Mouse (Mus musculus) forelimb bud, embryonic 11.5 days (tissue): ENCODE measurements at regions not wholly inside any gene's neighbourhood (a gene's known extent, or its start where the extent isn't known, plus 50 kb on each side); places are given as distances from the start of the nearest gene placed in this dataset.

Experiments used
- DNase-seq: peaks from one replicate; pipeline ENCODE4 v3.0.0-alpha.2; 2012; ENCODE audit warnings: low read depth, low spot score

DNA sequence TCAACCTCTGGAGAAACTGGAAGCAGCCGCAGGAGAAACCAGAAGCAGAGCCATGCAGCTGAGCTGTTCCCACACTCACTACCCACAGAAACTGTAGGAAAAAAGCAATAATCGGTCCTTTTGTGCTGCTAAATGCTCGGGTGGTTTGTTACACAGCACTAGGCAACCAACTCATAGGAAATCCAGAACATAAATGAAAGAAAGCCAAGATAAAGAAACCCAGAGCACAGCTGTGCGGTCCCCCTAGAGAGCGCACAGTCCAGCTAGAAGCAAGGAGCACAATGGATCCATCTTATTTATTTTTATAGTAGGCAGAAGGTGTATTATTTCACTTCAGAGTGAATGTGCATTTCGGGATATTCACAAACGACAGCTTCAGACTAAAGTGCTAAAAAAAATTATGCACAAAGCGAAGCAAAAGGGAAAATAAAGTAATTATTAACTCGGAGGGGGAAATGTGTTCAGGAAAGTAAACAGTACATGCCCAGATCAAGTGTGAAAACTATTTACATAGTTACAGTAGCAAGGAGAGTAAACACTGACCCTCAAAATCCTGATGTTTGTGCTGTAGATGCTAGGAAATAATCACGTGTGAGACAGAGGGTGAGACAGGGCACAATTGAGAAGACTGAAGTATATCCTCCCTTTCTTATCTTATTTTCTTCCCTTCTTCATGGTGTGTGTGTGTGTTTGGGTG is 204.4 kb upstream of the Noct start:
- no peak for DNase-seq

DNA sequence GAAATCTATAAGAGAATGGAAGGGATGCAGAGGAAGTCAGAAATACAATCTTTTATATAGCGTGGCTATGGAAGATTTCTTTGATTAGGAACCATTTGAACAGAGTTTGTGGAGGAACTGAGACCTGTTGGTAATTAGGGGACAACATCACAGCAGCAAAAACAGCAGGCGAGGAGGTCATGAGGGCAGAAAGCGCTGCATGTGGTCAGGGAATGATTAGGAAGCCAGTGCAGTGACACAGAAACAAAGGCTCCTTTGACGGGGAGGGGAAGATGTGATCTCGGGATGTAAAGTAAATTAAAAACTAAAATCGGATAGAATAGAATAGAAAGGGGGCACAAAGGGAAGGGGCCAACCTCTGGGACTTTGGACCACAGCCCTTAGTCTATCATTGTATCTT is 199.6 kb upstream of the Noct start:
- DNase-seq: peak; percentile 35

DNA sequence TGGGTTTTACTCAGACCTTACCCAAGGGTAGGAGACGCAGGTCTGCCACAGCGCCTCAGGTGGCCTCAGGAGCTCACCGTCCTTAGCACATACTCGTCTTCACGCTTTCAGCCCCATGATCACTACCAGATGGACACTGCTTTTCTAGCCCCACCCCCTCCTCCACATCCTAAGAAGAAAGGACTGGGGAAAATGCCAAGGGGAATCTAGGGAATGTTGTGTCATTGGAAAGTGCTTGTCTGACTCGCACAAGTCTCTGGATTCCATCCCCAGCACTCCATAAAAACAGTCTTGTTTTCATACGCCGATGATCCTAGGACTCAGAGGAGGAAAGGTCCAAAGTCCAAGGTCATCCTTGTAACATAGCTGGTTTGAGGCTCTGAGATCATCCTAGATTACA is 192.4 kb upstream of the Noct start:
- peak; percentile 76 for DNase-seq

DNA sequence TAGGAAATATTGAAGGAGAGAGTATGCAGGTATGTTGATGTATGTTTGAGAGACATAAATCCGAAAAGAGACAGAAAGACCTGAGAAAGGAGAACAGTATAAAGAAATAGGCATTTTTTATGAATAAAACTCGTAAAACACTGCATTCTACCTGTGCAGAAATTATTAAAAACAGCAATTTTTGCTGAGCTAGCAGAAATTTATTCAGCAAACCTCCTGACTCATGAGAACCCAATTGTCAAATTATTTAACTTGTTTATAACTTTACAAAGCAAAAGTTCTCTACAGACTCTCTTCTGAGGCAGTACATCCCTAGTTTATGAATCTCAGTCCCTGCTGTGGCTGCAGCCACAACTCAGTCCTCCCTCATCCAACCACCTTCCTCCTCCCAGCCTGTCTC is 191.0 kb upstream of the Noct start:
- no peak for DNase-seq

GRCm38 (mm10) chr3:51036700-51037306 is 187.4 kb upstream of the Noct start:
- DNase-seq: no peak

DNA sequence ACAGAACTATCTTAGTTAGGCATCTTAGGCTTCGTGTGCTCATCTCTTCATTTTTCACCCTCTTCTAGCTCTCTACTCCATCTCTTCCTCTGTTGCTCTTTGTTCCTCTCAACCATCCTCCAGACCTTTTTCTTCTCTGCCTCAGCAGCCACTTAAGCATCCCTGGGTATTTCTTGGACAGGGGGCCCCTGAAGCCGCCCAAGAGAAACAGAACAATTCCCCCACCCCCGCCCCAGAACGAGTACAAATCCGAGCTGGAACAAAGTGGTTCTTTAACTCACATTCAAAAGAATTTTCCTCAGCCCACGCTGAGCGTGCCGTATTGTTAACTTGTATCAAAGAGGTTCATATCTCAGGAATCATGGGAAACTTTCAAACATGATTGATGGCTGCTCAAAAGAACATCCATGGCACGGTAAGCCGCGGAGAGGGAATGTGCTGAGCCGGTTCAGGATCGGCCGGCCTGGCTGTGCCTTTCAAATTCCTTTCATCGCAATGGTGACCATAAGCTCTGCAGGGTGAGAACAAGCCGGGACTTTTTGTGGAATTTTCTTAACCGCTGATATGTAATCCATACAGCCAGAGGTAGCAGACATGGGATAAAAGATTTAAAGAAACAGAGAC is 181.9 kb upstream of the Noct start:
- no peak for DNase-seq

GRCm38 (mm10) chr3:51048739-51049138 is 175.5 kb upstream of the Noct start:
- no peak for DNase-seq

DNA sequence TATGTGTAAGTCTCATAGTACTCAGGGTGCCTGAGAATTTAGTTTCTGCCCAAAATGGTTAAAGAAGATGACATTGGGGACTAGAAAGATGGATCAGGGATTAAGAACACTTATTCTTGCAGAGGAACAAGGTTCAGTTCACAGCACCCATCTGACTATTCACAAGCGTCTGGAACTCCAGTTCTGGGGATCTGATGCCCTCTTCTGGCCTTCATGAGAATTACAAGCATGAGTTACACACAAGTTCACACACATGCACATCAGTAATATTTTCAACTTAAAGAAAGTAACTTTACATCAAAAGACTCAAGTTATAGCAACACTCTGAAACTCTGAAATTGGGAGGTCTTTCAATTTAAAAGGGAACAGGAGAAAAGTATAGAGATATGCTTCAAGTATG is 174.1 kb upstream of the Noct start:
- no peak for DNase-seq

DNA sequence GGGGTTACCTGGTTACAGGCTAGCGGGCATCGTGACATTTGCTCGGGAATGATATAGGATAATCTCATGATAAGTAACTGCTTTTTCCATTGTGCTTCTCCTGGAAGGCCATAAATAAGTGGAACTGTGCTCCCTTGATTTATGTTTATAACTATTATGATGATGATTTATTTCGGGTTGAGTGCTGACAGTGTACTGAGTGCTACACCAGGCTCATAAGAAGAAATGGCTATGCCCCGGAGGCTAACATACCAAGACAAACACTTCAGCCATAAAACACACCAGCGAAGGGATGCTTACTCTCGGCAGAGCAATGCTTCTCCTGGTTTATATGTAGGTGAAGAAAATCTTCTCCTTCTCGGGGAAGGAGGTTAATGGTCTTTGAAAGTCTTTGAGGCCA is 169.2 kb upstream of the Noct start:
- DNase-seq: no peak

- DNase-seq: no peak
These were observed 160.0 kb upstream of the Noct start for GRCm38 (mm10) chr3:51064201-51064600.

GRCm38 (mm10) chr3:51066373-51066772 is 157.9 kb upstream of the Noct start:
- DNase-seq: no peak

DNA sequence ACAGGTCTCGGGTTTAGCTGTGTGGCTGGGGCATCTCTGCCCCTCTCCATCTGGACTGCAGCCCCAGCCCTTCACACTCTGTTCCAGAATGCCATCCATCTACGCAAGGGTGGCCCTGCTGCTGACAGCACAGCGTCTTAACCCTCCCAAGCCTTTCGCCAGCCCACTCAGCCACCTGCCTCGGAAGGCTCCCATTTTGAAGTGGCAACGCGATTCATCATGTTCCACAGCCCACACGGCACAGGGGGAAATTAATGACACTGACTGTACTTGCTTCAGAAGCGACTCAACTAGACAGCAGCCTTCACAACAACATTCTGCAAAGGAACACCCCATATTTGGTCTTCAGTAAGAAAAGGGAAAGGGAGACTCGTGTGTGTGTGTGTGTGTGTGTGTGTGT is 151.8 kb upstream of the Noct start:
- no peak for DNase-seq

- DNase-seq: no peak
These were observed 151.1 kb upstream of the Noct start for GRCm38 (mm10) chr3:51073003-51073679.

DNA sequence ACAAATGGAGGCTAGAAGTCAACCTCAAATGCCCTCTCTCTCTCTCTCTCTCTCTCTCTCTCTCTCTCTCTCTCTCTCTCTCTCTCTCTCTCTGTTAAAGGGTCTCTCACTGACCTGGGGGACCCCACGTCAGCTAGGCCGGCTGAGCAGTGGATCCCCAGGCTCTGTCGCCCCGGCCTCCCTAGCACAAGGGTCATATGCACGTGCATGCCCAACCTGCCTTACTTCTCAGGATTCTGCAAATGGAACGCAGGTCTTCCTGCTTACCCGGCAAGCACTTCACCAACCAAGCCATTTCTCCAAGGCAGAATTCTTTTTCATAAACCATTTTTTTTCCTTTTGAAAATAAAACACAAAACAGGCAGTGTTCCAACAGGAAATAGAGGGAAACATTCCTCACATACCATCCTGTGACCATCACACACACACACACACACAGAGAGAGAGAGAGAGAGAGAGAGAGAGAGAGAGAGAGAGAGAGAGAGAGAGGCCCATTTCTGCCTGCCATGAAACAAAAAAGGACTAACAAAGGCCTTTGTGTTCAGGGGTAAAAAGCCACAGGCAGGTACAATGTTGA is 150.4 kb upstream of the Noct start:
- no peak for DNase-seq

DNA sequence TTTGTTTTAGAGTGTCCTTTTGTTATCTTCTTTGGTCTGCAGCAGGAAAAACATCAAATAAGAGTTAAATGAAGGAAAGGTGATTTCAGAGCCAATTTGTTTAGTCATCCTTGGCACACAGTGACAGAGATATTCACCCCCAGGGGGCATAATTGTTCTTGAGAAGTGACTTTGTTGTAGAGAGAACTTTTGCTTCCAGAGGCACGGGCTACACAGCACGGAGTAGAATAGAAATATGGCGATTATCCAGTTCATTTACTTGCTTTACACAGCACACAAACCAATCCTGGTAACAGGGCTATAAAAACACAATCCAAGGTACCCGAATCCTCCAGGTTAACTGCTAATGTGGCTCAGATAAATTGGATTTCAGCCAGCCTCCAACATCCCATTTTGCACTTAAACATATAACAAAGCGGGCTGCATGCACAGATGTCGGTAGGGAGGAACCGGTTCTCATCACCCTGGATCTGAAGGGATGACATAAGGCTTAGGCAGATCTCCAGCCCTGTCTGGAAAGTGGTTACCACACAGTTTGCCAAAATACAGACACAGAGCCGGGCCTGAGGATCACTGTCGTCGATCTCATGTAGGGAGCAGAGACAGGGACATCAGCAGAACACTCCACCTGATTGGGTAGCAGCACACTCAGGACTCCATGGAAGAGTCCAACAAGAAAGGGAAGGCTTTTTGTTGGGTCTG is 148.9 kb upstream of the Noct start:
- DNase-seq: no peak

DNA sequence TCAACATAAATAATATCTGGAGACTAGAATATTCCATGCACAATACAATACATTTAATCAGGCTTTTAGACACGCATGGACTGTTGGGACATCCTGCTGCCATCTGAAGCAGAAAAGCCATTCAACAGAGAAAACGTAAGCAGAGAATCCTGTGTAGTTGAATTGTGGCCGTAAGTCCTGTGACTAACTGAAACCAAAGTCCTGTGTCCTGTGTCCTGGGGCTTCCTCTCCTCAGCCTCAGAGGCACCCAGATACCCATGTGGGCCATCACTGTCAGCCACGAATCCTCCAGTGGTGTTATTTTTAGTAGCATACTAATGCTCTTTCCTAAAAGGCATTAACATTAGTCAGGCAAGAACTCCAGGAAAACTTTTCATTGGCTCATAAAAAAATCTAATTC is 145.8 kb upstream of the Noct start:
- no peak for DNase-seq

GRCm38 (mm10) chr3:51080415-51080814 is 143.8 kb upstream of the Noct start:
- DNase-seq: no peak

GRCm38 (mm10) chr3:51080855-51081254 is 143.4 kb upstream of the Noct start:
- DNase-seq: peak; percentile 55

DNA sequence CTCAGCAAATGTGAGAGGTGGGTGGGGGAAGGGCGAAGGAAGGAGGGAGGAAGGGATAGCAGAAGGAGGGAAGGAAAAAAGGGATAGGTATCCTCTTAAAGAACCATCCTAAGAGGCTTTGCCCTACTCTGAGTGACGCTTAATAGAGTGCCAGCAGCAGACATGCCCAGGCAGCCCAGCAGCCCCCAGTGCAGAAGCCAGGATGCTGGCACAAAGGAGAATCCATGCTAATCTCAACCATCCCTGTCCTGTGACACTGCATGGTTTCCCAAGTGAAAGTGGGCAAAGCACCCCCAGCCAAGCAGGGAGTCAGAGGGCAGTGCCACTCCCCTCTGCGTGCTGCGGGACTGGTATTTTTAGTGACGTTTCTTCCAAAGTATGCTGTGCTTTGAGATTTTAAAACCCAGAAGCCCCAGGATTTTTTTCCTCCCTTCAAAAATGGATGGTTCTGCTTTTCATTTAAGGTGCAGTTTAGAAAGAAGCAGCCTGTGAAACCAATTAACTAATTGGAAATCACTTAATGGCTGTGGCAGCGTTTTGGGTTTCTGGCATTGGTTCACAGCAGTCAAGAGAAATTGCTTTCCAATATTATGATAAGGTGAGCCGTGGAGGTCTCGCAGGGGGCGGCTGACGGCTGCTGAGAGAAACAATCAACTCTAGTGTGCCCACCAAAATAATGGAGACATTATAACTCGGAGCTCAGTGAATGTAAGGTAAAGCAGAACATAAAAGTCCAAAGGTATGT is 141.2 kb upstream of the Noct start:
- DNase-seq: peak; percentile 46

GRCm38 (mm10) chr3:51083583-51083982 is 140.7 kb upstream of the Noct start:
- DNase-seq: no peak

DNA sequence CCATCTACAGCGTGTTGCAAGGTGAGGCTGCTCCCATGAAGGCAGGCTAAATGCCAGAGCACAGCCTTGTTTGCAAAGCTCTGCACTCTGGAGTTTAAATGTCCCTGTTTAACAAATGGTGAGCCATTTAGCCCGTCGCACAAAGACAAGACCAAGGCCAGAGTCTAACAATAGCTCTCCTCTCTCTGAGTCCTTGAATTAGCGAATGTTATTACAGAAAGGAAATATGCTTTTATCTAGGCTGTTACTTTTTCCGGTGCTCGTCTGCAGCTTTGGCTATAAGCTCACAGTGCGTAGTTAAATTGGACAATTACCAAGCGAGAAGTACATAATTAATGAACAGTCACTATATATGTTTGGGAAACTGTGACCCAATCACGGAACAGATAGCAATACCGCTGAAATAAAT is 137.8 kb upstream of the Noct start:
- no peak for DNase-seq
